Mouse (Mus musculus) MEL (cell line): ENCODE data around the gene H2al1b.
"Not testable (repeated sequence)": the region's sequence is repeated elsewhere in the genome, so short reads cannot be mapped to it uniquely, and the experiment has no call there.

Experiments used
- CTCF ChIP-seq, 3 experiments: IDR thresholded peaks in 2 of 3; conservative IDR thresholded peaks in 1 of 3; 2 replicates each; pipeline ENCODE4 v1.5.1; 2011 to 2012; ENCODE audit warnings: low read length in 3 of 3, low read depth in 2 of 3, mild to moderate bottlenecking in 2 of 3, improper control_type of control experiment in 1 of 3, inconsistent platforms in 1 of 3, mixed read lengths in 1 of 3, moderate library complexity in 1 of 3; ENCODE audit not compliant: control insufficient read depth in 1 of 3, insufficient read depth in 1 of 3, poor library complexity in 1 of 3, severe bottlenecking in 1 of 3
- JUND ChIP-seq: IDR thresholded peaks from 2 replicates; pipeline ENCODE4 v1.6.1; 2011; ENCODE audit warnings: low read depth, mild to moderate bottlenecking, improper control_type of control experiment, low read length
- MAX ChIP-seq: IDR thresholded peaks from 2 replicates; pipeline ENCODE4 v1.6.1; 2011; ENCODE audit warnings: low read length, improper control_type of control experiment
- POLR2A ChIP-seq, 2 experiments: IDR thresholded peaks; 2 replicates each; pipeline ENCODE4 v1.6.1; 2011 to 2012; ENCODE audit warnings: low read length in 2 of 2, mild to moderate bottlenecking in 2 of 2, control low read depth in 1 of 2, improper control_type of control experiment in 1 of 2, low read depth in 1 of 2, moderate library complexity in 1 of 2; ENCODE audit not compliant: control insufficient read depth in 1 of 2, insufficient read depth in 1 of 2, poor library complexity in 1 of 2
- POLR2AphosphoS2 ChIP-seq: IDR thresholded peaks from 2 replicates; pipeline ENCODE4 v1.6.1; 2011; ENCODE audit warnings: low read length, improper control_type of control experiment
- SMC3 ChIP-seq: IDR thresholded peaks from 2 replicates; pipeline ENCODE4 v1.6.1; 2011; ENCODE audit warnings: low read depth, low read length, improper control_type of control experiment
- TAL1 ChIP-seq: IDR thresholded peaks from 2 replicates; pipeline ENCODE4 v1.6.1; 2012; ENCODE audit warnings: mild to moderate bottlenecking, inconsistent platforms, low read length, moderate library complexity, mixed read lengths
- TCF12 ChIP-seq: IDR thresholded peaks from 2 replicates; pipeline ENCODE4 v1.6.1; 2014; ENCODE audit warnings: low read depth, mild to moderate bottlenecking, inconsistent platforms, low read length, improper control_type of control experiment, moderate library complexity
- USF1 ChIP-seq: IDR thresholded peaks from 2 replicates; pipeline ENCODE4 v1.6.1; 2014; ENCODE audit warnings: low read depth, mild to moderate bottlenecking, inconsistent platforms, low read length, improper control_type of control experiment, moderate library complexity
- ZC3H11A ChIP-seq: IDR thresholded peaks from 2 replicates; pipeline ENCODE4 v1.6.1; 2012; ENCODE audit warnings: low read depth, mild to moderate bottlenecking, inconsistent platforms, low read length, improper control_type of control experiment
- ZKSCAN1 ChIP-seq: IDR thresholded peaks from 2 replicates; pipeline ENCODE4 v1.6.1; 2012; ENCODE audit warnings: low read depth, mild to moderate bottlenecking, inconsistent platforms, low read length, improper control_type of control experiment, moderate library complexity

DNA sequence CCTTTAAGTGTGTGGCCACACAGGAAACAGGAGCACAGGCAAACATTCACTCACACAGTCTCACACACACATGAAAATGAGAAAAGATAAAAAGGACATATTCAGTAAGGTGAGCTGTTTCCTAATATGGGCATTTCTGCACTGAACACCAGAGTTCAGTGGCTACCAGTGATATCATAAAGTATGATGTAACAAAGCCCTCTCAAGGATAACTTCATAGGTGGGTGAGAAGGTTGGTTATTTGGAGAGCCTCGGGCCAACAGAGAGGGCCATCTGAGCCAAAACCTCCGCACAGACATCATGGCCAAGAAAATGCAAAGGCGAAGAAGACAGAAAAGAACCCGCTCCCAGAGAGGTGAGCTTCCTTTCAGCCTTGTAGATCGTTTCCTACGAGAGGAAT is 19.0 kb downstream of the H2al1b start, which contains the start of gene H2al1h:
- TF ChIP-seq SMC3; MAX; CTCF (IDR thresholded peaks at IDR 0.05 in 2 of 3, conservative IDR thresholded peaks at IDR 0.05 in 1 of 3; ENCODE audit: control insufficient read depth in 1 of 3, insufficient read depth in 1 of 3, low read depth in 2 of 3, low read length in 3 of 3, poor library complexity in 1 of 3, severe bottlenecking in 1 of 3); TCF12; USF1; POLR2A (IDR thresholded peaks at IDR 0.05; ENCODE audit: control insufficient read depth in 1 of 2, insufficient read depth in 1 of 2, low read depth in 1 of 2, low read length in 2 of 2, poor library complexity in 1 of 2); POLR2AphosphoS2; JUND; ZC3H11A; TAL1; ZKSCAN1: not testable (repeated sequence)
